Mouse (Mus musculus): ENCODE results near the gene Wfdc21.

Gene Wfdc21

DNA sequence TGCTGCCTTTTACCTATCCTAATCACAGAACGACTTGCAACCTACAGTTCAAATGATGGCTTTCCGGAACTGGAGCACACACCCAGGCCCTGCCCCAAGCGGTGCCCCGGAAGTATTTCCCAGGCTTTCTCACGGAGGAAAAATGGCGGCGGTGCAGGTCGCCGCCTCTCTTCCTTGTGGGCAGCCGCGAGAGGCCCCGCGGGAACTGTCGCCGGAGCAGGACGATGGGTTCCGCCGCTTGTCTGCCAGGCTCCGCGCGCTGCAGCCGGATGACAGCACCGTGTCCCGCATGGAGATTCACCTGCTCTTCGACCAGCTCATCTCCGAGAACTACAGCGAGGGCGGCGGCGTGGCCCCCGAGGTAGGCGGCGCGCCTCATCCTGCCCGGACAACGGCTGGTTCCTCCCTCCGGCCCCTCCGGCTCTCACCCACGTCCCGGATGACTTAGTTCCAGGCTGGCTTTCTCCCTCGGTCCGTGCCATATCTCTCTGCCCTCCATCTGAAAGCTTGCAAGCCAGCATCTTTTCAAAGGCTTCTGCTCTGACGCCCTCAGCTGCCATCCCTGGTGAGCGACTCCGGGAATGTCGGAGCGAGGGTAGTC lies 6.9 kb downstream of the Wfdc21 start, which contains the start of gene Heatr6:
TSS of gene Heatr6 (plus strand) at position 116 of the 601 bp plus-strand sequence.
- DNase-seq (ENCODE audit: low spot score), result peak; percentile 91

DNA sequence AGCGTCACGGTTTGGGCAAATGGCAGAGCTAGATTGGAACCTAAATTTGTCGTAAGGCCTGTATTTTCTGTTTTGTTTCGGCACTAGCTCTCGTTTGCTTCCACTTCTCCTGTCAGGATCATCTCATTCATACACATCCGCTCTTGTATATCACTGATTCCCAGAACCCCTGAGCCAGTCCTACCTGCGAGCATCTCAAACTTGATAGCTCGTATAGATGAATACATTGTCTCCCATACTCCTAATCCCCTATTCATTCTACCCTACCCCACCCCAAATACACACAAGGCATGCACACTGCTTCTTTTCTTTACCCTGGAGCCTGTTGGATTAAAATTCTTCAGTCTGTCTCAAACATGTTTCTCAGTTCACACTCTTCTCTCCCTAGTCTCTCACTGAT lies 7.5 kb downstream of the Wfdc21 start:
- no peak for DNase-seq (ENCODE audit: low spot score)

DNA sequence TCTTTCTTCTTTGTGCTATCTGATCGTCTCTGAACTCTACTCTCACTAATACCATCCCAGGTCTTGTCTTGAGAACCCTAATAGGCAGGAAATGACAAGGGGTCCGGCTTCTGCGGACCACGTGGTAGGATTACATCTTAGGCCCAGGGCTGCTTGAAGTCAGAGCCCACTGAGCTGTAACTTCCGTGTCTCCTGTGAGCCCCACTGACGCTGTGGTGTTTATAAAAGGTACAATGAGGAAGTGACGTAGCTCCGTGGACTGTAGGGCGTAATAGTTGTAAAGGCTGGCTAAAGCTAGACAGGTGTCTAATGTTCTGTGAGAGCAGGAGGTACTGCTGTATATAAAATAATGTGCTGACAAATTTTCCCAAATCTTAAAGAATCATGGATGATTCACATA lies 20.6 kb downstream of the Wfdc21 start:
- no peak for DNase-seq (ENCODE audit: low spot score)

DNA sequence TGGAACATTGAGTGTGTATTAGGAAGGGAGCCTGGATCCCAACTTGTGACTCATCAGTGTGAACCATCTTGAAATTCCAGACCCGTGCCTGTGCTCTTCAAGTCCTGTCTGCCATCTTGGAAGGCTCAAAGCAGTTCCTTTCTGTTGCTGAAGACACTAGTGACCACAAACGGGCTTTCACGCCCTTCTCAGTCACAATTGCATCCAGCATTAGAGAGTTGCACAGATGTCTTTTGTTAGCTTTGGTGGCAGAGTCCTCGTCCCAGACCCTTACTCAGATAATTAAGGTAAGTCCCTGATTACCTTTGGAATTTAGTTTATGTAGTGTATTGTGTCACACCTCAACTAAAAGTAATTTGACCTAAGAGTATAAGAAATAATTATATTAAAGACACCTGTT lies 22.2 kb downstream of the Wfdc21 start:
- no peak for DNase-seq (ENCODE audit: low spot score)

DNA sequence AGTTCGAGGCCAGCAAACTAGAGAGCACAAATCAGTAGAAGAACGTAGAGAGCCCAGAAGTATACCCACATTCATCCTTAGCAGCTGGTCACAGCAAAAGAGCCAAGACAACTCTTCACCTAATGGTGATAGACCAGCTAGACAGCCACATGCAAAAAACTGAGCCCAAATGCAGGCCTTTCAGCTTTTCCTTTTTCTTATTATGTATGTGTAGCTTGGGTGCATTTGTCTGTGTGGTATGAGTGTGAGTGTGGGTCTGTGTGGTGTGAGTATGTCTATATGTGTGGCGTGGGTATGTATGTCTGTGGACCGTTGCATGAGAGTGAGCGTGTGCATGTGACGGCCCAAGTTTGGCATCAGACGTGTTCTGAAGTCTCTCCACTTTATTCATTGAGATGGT lies 24.3 kb downstream of the Wfdc21 start:
- no peak for DNase-seq (ENCODE audit: low spot score)

DNA sequence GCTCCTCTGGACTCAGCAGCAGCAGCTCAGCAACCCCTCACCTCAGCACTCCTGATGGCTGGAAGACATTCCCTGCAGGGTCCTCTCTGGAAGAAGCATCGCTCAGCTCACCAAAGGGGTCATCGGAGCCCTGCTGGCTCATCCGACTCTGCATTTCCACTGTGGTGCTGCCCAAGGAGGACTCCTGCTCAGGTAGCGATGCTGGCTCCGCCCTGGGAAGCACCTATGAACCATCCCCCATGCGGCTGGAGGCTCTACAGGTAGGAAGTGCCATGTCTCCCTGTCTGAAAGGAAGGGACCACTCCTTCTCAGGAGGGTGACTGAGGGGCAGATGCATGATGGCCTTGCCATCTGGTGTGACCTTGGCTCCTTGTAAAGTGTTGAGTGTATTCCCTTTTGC lies 25.6 kb downstream of the Wfdc21 start:
- DNase-seq (ENCODE audit: low spot score), result no peak

DNA sequence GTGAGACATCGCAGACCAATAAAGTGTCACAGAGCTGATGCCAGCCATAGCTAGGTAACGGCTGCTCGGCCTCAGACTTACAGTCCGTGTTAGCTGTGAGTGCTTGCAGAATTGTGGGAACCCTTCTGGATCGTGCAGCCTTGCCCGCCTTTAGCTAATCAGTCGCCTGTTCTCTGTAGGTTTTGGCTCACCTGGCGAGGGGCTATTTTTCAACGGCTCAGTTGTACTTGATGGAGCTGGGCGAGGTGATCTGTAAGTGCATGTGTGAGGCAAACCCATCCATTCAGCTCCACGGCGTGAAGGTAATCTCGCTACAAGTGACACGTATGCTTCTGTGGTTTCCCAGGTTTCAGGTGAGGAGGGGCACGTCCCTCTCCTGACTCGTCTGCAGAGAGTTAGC lies 27.0 kb downstream of the Wfdc21 start:
- no peak for DNase-seq (ENCODE audit: low spot score)

DNA sequence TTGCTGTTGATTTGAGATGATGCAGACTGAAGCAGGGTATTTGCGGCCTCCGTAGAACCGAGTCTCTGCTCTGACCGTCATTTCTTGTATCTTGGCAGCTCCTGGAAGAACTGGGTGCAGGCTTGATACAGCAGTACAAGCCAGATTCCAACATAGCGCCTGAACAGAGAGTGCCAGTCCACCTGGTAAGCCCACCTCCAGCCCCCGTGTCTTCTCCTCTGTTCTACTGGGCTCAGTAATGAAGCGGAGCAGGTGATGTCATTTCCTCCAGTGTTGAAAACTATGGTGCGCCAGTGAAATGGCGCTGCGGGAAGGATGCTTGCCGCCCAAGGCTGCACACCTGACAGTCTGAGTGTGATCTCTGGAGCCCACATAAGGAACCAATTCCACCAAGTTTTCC lies 27.6 kb downstream of the Wfdc21 start:
- DNase-seq (ENCODE audit: low spot score), result no peak

DNA sequence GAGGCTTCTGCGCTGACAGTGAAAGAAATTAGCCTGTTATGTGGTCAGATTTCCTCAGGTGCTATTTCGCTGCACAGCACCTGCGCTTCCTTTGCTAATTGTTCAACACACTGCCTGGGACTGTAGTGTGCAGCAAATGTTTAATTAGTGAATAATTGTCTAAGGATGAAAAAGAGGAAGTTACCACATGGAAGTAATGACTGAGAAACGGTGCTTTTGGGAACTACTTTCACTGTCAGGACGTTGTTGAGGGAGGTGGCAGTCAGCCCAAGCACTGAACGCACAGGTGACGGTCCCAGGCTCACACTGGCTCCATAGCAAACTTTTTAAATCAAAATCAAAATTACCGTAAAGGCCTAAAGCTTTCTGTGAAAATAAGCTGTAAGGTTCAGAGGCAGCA lies 30.1 kb downstream of the Wfdc21 start:
- DNase-seq (ENCODE audit: low spot score), result no peak

DNA sequence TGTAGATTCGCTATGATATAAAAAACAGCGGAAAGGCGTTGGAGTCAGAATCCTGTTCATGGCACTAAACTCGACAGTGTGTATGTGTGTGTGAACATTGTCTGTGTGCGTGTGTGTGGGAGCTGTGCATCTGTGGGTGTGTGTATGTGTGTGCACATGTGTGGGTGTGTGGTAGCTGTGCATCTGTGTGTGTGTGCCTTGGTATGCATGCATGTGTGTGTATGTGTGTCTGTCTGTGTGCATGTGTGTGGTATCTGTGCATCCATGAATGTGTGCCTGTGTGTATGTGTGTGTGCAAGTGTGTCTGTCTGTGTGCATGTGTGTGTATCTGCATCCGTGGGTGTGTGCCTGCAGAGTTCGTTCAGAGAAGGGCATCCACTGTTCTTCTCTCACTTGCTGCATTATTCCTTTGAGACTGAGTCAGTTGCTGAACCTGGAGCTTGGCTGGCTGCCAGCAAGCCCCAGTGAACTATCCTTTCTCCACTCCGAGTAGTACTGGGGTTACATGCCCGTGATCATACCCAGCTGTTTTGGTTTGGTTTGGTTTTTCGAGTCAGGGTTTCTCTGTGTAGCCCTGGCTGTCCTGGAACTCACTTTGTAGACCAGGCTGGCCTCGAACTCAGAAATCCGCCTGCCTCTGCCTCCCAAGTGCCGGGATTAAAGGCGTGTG lies 37.3 kb downstream of the Wfdc21 start:
- no peak for DNase-seq (ENCODE audit: low spot score)

DNA sequence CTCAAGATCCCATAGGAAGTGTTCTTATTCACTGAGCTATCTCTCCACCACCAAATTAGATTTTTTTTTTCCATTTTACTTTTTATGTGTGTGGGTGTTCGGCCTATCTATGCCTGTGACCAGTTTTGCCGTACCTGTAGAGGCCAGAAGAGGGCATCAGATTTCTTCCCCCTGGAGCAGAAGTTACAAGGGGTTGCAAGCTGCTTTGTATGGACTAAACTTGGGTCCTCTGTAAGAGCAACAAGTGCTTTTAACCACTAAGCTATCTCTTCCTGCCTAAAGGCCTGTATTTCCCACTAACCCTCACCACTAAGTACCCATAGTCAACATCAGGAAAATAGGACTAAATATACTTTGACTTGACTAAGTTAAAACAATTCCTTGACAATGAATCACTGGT lies 37.9 kb downstream of the Wfdc21 start:
- no peak for DNase-seq (ENCODE audit: low spot score)

DNA sequence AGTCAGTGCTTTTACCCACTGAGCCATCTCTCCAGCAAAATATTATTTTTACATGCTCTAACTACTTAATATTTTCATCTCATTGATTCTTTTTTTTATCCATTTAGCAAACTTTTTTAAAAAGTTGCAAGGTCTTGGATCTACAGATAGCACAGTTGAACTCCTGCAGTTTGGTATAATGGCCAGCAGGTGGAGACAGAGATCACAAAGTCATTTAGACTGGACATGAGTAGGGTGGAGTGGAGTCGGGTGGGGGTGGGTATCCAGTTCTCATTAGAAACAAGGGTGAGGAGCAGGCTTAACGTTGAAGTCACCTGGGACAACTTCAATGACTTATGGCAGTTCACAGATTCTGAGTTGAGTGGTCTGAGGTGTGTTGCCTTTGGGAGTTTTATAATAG lies 38.6 kb downstream of the Wfdc21 start:
- DNase-seq (ENCODE audit: low spot score), result no peak

DNA sequence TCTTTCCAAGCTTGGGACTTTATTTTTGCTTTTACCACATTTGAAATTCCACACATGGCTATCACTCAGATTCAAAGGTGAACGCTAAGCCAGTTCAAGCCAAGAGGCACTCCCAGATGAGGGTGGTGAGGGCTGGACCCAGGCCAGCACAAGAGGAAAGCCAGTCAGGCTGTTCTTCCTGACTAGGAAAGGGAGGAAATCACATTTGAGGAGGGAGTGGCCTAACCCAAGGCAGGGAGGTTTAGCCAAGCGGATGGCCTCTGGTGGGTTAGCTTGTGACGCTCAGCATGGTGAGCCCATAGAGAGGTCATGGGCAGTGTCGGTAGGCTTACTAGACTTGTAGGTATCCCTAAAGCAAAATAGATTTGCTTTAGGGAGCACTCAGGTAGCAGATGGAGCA lies 40.1 kb downstream of the Wfdc21 start:
- no peak for DNase-seq (ENCODE audit: low spot score)

DNA sequence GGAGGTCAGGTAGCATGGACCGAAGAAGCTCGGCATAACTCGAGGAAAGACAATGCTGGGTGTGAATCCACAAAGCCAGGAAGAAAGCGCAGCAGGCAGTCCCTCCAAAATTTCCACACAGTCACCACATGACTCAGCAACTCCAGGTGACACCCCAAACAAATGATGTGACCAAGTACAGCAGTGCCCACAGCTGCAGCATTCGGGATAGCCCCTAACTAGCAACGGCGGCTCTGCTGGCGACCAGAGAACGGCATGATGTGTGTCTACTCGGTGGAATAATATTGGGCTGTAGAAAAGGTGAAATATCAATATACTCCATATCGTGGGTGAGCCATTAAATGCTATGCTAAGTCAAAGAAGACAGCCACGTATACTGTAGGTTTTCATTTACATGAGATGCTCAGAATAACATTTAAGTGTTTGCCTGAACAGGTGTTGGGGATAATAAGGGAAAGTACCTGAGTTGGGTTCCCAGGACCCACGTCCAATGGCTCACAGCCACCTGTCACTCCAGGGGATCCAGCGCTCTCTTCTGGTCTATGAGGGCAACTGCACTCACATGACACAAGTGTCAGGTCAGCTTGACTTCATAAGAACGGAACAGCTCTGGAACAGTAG lies 40.8 kb downstream of the Wfdc21 start:
- no peak for DNase-seq (ENCODE audit: low spot score)

DNA sequence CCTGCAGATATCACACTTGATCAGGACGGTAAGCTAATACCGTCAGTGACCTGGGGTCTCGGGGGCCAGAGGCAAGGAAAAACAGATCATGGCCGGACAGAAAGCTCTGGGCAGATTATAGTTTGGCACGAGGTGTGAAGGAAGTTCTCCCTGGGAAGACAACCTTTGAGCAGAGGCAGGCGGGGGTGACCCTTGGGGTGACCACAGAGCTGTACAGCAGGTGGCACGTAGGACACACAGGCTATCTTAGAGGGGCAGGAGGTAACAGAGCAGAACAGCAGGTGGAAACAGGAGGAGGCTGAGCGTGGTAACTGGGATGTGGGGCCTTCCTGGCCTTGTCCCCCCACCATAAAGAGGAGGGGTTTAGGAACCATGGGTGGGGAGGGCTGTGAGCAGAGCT lies 41.6 kb downstream of the Wfdc21 start:
- no peak for DNase-seq (ENCODE audit: low spot score)

DNA sequence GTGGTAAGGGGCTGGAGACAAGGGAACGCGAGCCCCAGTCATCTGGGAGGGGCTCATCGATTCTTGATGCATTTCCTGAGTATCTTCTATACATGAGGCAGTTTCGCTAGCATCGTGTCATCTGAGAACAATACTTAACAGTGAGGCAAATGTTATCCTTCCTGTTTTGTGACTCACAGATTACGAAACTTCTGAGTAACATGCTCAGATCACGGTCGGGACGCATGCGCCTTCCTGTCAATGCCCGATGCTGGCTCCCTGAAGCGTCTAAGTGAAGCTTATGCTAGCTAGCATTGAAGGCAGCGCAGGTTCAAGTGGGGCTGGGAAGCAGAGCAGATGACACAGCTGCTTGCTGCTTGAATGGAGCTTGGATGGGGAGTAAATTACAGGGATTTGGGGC lies 42.5 kb downstream of the Wfdc21 start:
- DNase-seq (ENCODE audit: low spot score), result no peak

DNA sequence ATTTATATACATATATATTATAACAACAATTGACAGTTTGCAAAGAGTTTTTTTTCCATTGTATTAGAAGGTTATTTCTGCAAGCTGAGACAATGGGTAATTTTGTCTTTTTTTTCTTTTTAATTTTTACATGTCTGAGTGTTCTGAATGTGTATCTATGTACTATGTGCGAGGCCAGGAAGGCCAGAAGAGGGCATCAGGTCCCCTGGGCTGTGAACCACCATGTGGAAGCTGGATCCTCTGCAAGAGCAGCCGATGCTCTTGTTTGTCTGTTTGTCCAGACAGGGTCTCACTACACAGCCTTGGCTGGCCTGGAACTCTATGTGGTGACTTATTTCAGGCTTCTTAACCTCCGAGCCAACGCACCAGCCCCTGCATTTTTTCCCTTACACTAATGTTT lies 44.4 kb downstream of the Wfdc21 start:
- DNase-seq (ENCODE audit: low spot score), result no peak

DNA sequence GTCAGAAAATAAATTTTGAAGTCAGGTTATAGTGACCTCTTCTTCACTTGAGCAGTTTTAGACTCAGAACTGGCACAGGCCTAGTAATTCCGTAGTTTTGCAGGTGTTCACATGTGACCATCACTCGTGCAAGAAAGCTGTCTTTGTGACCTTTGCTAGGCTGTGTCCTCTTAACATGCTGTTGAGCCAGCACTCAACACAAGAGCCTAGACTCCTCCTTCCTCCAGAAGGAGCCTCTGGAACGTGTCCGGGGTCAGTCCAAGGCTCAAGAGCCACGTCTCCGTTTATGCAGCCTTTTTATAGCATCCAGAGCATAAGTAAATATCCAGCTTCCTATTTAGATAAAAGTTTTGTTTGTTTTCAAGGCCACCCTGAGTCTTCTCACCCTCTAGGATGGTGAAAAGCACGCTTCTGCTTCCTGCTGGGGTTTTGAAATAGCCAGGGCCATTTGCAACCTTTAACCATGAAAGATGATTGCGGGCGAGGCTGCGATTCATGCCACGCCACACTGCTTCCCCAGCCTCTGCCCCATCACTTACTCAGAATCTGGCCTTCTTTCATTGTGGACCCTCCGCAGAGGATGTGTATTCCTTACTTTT lies 45.7 kb downstream of the Wfdc21 start:
- DNase-seq (ENCODE audit: low spot score), result no peak

DNA sequence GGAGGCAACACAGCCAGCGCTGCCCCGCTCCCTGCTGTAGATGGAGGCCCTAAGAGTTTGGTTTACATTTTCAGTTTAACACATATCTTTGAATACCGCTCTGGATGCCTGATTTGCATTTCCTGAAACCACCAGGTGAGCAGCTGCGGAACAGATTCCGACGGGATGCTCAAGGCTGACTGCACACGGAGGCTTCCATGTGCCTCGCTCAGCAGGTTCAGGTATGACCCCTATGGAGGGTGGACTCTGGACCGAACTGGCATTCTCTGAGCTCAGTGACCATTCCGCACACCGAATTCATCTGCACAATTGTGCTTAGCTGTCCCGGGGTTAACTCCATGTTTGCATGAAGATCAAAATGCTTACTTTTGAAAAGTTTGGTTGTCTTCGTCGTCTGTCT lies 46.5 kb downstream of the Wfdc21 start:
- DNase-seq (ENCODE audit: low spot score), result no peak

DNA sequence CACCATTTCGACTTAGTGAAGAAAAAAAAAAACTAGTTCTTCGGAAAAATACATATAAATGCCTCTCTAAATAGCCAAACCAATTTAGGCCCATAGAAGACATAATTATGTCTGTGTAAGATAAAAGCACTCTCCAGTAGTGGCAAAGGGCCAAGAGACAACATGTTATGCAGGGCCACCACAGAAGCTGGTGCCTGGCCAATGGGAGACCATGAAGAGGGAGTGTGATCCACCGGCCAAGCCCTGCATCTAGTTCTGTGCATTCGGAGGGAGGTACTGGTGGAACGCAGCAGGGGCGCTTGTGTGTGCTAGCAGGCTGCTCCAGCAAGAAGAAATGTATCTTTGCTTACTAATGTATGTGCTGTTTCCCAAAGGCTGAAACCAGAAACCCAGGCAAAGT lies 49.4 kb downstream of the Wfdc21 start:
- DNase-seq (ENCODE audit: low spot score), result no peak

DNA sequence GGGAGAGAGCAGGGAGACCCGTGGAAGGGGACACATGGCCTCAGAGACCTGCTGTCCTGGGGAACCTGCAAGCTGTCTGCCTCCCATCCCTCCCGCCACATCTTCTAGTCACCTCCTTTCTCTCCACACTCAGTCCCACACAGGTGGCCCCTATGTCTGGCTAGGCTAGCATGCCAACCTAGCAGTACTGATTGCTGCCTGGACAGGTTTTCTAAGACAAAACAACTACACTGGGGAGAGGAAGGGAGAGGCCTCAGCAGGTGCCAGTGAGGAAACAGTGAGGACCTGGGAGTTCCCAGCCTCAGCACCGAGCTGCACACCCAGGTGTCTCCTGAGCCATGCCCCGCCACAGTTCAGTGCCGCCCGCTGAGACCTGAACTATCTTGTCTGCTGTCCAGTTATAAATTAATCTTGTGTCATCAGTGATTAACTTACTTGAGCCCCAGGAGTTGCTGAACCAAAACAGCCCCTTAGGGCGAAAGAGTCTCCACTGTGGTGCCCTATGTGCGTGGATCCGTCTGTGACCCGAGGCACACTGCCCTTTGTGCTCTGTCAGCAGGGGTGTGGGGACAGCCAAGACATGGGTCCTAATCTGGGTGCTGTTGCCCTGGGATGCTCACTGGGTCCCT lies 50.4 kb downstream of the Wfdc21 start:
- DNase-seq (ENCODE audit: low spot score), result no peak

DNA sequence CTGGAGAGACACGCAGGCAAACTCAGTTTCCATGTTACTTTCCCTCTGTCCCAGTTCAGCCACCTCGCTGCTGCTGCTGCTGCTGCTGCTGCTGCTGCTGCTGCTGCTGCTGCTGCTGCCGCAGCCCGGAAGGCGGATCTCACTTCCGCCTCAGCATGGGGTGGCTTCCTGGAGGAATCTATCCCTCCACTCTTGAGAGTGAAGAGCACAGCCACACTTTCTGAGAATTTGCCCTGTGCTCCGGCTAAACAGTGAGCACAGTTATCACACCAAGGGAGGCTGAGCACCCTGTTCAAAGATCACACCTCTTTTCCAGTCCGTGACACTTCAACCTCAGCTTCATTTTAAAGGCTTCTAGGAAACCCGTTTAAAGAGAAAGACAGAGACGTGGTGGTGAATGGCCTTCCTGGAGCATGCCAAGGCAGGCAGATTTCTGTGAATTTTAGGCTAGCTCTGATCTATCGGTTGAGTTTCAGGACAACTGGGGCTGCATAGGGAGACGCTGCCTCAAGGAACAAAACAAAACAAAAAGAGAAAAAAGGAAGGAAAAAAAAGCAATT lies 53.2 kb downstream of the Wfdc21 start:
- no peak for DNase-seq (ENCODE audit: low spot score)

DNA sequence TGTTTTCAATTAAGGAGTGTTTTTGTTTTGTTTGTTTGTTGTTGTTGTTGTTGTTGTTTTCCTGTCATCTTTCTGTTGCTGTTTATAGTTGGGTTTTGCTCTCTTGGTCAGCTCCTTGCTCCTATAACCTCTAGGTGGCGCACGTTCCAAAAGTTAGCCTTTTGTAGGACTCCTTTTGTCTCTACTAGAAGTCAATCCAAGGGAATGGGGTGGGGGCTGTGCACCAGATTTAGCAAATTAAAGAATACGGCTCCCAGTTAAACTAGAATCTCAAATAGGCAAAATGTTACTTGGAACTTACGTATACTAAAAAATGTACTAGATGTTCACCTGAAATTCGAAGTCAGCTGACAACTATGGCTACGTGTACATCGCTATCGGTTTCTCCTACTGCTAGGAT lies 55.4 kb downstream of the Wfdc21 start:
- DNase-seq (ENCODE audit: low spot score), result no peak
